Mouse (Mus musculus): ENCODE results near the gene Esam.

The Esam gene

GRCm38 (mm10) chr9:37554838-37555748 is 27.2 kb downstream of the Esam start, which contains the start of gene Siae:
Siae (plus strand) TSS chr9:37555698.
- DNase-seq (ENCODE audit: low spot score), result no peak

- no peak for DNase-seq (ENCODE audit: low spot score)
Observed at GRCm38 (mm10) chr9:37556366-37556765, 28.5 kb downstream of the Esam start.

GRCm38 (mm10) chr9:37560617-37561016 is 32.7 kb downstream of the Esam start:
- DNase-seq (ENCODE audit: low spot score), result no peak

GRCm38 (mm10) chr9:37563805-37564204 is 35.9 kb downstream of the Esam start:
- no peak for DNase-seq (ENCODE audit: low spot score)

- DNase-seq (ENCODE audit: low spot score), result no peak
Observed at GRCm38 (mm10) chr9:37567019-37567418, 39.1 kb downstream of the Esam start.

- DNase-seq (ENCODE audit: low spot score), result no peak
Observed at GRCm38 (mm10) chr9:37567454-37567853, 39.6 kb downstream of the Esam start.

- DNase-seq (ENCODE audit: low spot score), result no peak
Observed at GRCm38 (mm10) chr9:37567892-37568604, 40.2 kb downstream of the Esam start.

- DNase-seq (ENCODE audit: low spot score), result no peak
Observed at GRCm38 (mm10) chr9:37568605-37569214, 40.8 kb downstream of the Esam start.

- no peak for DNase-seq (ENCODE audit: low spot score)
Observed at GRCm38 (mm10) chr9:37569231-37569835, 41.5 kb downstream of the Esam start.

- no peak for DNase-seq (ENCODE audit: low spot score)
Observed at GRCm38 (mm10) chr9:37572204-37572876, 44.5 kb downstream of the Esam start.

GRCm38 (mm10) chr9:37576436-37576930 is 48.6 kb downstream of the Esam start:
- DNase-seq (ENCODE audit: low spot score), result no peak

GRCm38 (mm10) chr9:37583594-37583993 is 55.7 kb downstream of the Esam start:
- no peak for DNase-seq (ENCODE audit: low spot score)

GRCm38 (mm10) chr9:37586718-37587117 is 58.8 kb downstream of the Esam start:
- no peak for DNase-seq (ENCODE audit: low spot score)

Measured in urinary bladder, postnatal 25 days (tissue).